Mouse (Mus musculus): ENCODE results near the gene Agfg2. TPM values are rescaled to one million over a fixed set of nuclear protein-coding genes. Genes with fewer than 3 reads are reported as not detected.

Agfg2 gene
- total and polyA plus RNA-seq, 2 experiments from 2014 or later = 15.5 to 28.8 TPM

- 23% methylated on average over 6 of the region's 6 CpGs for WGBS
- Histone ChIP-seq H3K27ac (ENCODE audit: low read depth) (no peak overlapping the region), H3K4me3 (ENCODE audit: low read depth, low read length) (no peak overlapping the region)
Measured at GRCm38 (mm10) chr5:137719088-137719487, 34.6 kb upstream of the Agfg2 start.

GRCm38 (mm10) chr5:137718020-137718790, 33.7 kb upstream of the Agfg2 start:
- WGBS = 70% methylated on average over 8 of the region's 8 CpGs
- no peaks in the 10 kb centered on the region for H3K9me3 ChIP-seq (replicated peaks; ENCODE audit: control insufficient read depth, low read length)
- no peak overlapping the region for H3K4me3 ChIP-seq (ENCODE audit: low read depth, low read length)
- H3K9ac ChIP-seq (replicated peaks; ENCODE audit: low read depth, low read length) = no peak overlapping the region
- H3K36me3 ChIP-seq (replicated peaks; ENCODE audit: control insufficient read depth, insufficient read depth, low read length) = no peaks in the 10 kb centered on the region
- no peak overlapping the region for H3K4me2 ChIP-seq (ENCODE audit: low read depth, low read length)
- peaks cover 17% of the 10 kb centered on the region for H3K4me1 ChIP-seq (ENCODE audit: control insufficient read depth, insufficient read depth)
- 0 out of 2 replicates have a peak, but pooled peaks cover 2% of the 10 kb centered on the region for H3K27me3 ChIP-seq (ENCODE audit: control insufficient read depth, insufficient read depth, low read length)
- DNase-seq (ENCODE audit: low spot score) (no peak), ATAC-seq (ENCODE audit: insufficient read depth, low read depth) (no peak)
- no peak overlapping the region for H3K27ac ChIP-seq (ENCODE audit: low read depth)
- no peak for TF ChIP-seq CTCF (IDR thresholded peaks at IDR 0.05; ENCODE audit: low read depth)
- TF ChIP-seq EP300 (IDR thresholded peaks at IDR 0.05; ENCODE audit: low read depth) = no peak

More at GRCm38 (mm10) chr5:137719088-137719487, 34.6 kb upstream of the Agfg2 start:
- peak; percentile 62 for DNase-seq (ENCODE audit: low spot score)
- no peaks in the 10 kb centered on the region for H3K9me3 ChIP-seq (replicated peaks; ENCODE audit: control insufficient read depth, low read length)
- no peak overlapping the region for H3K9ac ChIP-seq (replicated peaks; ENCODE audit: low read depth, low read length)
- no peak overlapping the region; the same call in 1 of the 2 replicates for H3K4me2 ChIP-seq (ENCODE audit: low read depth, low read length)
- H3K27me3 ChIP-seq (ENCODE audit: control insufficient read depth, insufficient read depth, low read length) = 0 out of 2 replicates have a peak, but pooled peaks cover 2% of the 10 kb centered on the region
- peaks cover 17% of the 10 kb centered on the region for H3K4me1 ChIP-seq (ENCODE audit: control insufficient read depth, insufficient read depth)
- H3K36me3 ChIP-seq (replicated peaks; ENCODE audit: control insufficient read depth, insufficient read depth, low read length) = no peaks in the 10 kb centered on the region
- no peak for TF ChIP-seq EP300 (IDR thresholded peaks at IDR 0.05; ENCODE audit: low read depth)
- no peak for TF ChIP-seq CTCF (IDR thresholded peaks at IDR 0.05; ENCODE audit: low read depth)
- peak; percentile 86 for ATAC-seq (ENCODE audit: insufficient read depth, low read depth)

DNA sequence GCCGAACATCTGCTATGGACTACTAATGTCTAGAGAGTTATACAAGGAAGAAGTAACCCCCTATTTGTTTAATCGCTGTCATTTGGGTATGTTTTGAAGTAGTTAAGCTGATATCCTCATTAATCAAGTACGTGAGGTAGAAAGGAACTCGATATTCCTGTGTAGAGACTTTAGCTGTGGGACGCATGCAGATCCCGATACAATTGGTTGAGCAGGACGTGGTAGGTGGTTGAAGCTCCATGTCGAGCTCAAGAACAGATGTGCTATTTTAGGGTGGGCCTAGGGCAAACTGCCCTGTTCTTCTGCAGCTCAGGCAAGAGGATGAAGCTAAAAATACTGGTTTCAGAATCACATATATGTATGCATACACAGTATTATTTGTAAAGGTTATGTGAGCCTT, 31.2 kb upstream of the Agfg2 start:
- 61% methylated on average over 8 of the region's 8 CpGs for WGBS
- Histone ChIP-seq H3K4me3 (ENCODE audit: low read depth, low read length) (no peak overlapping the region), H3K36me3 (replicated peaks; ENCODE audit: control insufficient read depth, insufficient read depth, low read length) (no peaks in the 10 kb centered on the region), H3K27ac (ENCODE audit: low read depth) (no peak overlapping the region), H3K27me3 (ENCODE audit: control insufficient read depth, insufficient read depth, low read length) (no peaks in the 10 kb centered on the region), H3K9ac (replicated peaks; ENCODE audit: low read depth, low read length) (no peak overlapping the region), H3K4me1 (ENCODE audit: control insufficient read depth, insufficient read depth) (peaks cover 17% of the 10 kb centered on the region), H3K9me3 (replicated peaks; ENCODE audit: control insufficient read depth, low read length) (no peaks in the 10 kb centered on the region), H3K4me2 (ENCODE audit: low read depth, low read length) (no peak overlapping the region)
- TF ChIP-seq CTCF (IDR thresholded peaks at IDR 0.05; ENCODE audit: low read depth) (no peak), EP300 (IDR thresholded peaks at IDR 0.05; ENCODE audit: low read depth) (no peak)
- ATAC-seq (ENCODE audit: insufficient read depth, low read depth) = no peak
- no peak for DNase-seq (ENCODE audit: low spot score)

DNA sequence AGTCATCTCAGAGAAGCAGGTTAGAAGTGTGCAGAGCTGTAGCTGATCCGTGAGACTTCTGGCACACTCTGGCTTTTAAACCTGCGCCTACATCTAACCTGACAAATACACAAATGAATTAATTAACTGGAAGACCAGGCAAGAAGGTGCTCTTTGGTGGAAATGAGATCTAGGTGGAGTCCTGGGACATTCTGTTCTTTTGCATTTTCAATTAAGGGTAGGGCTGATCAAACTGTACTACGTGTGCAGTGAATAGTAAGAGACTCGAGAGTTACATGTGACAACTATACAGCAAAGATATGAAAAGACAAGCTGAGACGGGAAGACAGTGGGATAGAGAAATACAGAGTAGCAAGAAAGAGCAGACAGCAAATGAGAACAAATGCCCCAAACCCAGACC, 28.9 kb upstream of the Agfg2 start:
- peaks cover 7% of the 10 kb centered on the region; the same call in 1 of the 2 replicates for H3K4me1 ChIP-seq (ENCODE audit: control insufficient read depth, insufficient read depth)
- no peaks in the 10 kb centered on the region for H3K36me3 ChIP-seq (replicated peaks; ENCODE audit: control insufficient read depth, insufficient read depth, low read length)
- ATAC-seq (ENCODE audit: insufficient read depth, low read depth) = no peak
- DNase-seq (ENCODE audit: low spot score) = no peak
- H3K4me3 ChIP-seq (ENCODE audit: low read depth, low read length) = no peak overlapping the region
- no peaks in the 10 kb centered on the region for H3K9me3 ChIP-seq (replicated peaks; ENCODE audit: control insufficient read depth, low read length)
- WGBS = 71% methylated on average over 5 of the region's 5 CpGs
- no peaks in the 10 kb centered on the region for H3K27me3 ChIP-seq (ENCODE audit: control insufficient read depth, insufficient read depth, low read length)
- H3K27ac ChIP-seq (ENCODE audit: low read depth) = no peak overlapping the region
- TF ChIP-seq EP300 (IDR thresholded peaks at IDR 0.05; ENCODE audit: low read depth) (no peak), CTCF (IDR thresholded peaks at IDR 0.05; ENCODE audit: low read depth) (no peak)
- no peak overlapping the region for H3K9ac ChIP-seq (replicated peaks; ENCODE audit: low read depth, low read length)
- no peak overlapping the region for H3K4me2 ChIP-seq (ENCODE audit: low read depth, low read length)

GRCm38 (mm10) chr5:137706913-137707633, 22.5 kb upstream of the Agfg2 start:
- Histone ChIP-seq H3K4me2 (ENCODE audit: low read depth, low read length) (peak overlapping the region; percentile 7; the same call in 1 of the 2 replicates), H3K4me3 (ENCODE audit: low read depth, low read length) (no peak overlapping the region), H3K9ac (replicated peaks; ENCODE audit: low read depth, low read length) (no peak overlapping the region), H3K27me3 (ENCODE audit: control insufficient read depth, insufficient read depth, low read length) (no peaks in the 10 kb centered on the region), H3K27ac (ENCODE audit: low read depth) (no peak overlapping the region; the same call in 1 of the 2 replicates), H3K4me1 (ENCODE audit: control insufficient read depth, insufficient read depth) (peaks cover 6% of the 10 kb centered on the region; the same call in 1 of the 2 replicates), H3K9me3 (replicated peaks; ENCODE audit: control insufficient read depth, low read length) (no peaks in the 10 kb centered on the region), H3K36me3 (replicated peaks; ENCODE audit: control insufficient read depth, insufficient read depth, low read length) (no peaks in the 10 kb centered on the region)
- TF ChIP-seq CTCF (IDR thresholded peaks at IDR 0.05; ENCODE audit: low read depth) = no peak
- no peak for TF ChIP-seq EP300 (IDR thresholded peaks at IDR 0.05; ENCODE audit: low read depth)
- WGBS = 35% methylated on average over 12 of the region's 12 CpGs
- ATAC-seq (ENCODE audit: insufficient read depth, low read depth) (peak; percentile 14; the same call in 1 of the 2 replicates), DNase-seq (ENCODE audit: low spot score) (peak; percentile 42)
